Mouse (Mus musculus) kidney, adult 11 months (tissue): ENCODE measurements at regions not wholly inside any gene's neighbourhood (a gene's known extent, or its start where the extent isn't known, plus 50 kb on each side); places are given as distances from the start of the nearest gene placed in this dataset.

Experiments
- DNase-seq: peaks from one replicate; pipeline ENCODE4 v3.0.0; 2022

DNA sequence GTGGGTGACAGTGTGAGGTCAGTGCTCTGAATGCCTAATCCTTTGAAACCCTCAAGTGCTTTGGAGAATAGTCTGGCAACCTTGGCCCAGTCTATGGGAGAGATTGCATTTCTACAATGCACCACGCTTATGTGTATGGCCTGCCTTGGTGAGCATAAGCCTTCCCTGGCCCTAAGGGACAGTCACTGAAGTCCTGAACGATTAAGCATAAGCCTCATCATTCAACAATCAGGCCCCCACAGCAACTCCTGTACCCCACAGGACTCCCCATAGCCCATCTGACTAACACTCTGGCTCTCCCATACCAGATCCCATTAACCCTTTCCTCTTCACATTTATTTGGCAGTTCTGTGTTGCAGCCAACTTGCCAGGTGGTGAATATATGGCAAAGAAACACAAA, 203.1 kb upstream of the Ano5 start:
- no peak for DNase-seq

DNA sequence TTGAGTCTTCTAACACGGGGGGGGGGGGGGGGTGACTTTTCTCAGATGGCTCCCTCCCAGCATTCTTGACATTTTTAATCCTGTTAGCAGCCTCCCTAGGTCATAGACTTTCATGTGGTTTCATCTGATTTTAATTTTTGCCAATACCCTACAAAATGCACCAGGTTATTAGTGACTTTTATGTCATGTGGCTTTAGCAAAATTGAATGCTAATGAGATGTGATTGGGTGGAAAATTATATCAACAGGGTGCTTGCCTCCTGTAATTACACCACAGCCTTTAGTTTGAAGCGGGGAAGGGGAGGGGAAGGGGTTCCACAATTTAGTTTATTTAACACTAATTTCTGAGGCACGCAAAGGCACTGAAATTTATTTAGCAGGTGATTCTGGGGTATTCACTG, 200.6 kb upstream of the Ano5 start:
- no peak for DNase-seq

DNA sequence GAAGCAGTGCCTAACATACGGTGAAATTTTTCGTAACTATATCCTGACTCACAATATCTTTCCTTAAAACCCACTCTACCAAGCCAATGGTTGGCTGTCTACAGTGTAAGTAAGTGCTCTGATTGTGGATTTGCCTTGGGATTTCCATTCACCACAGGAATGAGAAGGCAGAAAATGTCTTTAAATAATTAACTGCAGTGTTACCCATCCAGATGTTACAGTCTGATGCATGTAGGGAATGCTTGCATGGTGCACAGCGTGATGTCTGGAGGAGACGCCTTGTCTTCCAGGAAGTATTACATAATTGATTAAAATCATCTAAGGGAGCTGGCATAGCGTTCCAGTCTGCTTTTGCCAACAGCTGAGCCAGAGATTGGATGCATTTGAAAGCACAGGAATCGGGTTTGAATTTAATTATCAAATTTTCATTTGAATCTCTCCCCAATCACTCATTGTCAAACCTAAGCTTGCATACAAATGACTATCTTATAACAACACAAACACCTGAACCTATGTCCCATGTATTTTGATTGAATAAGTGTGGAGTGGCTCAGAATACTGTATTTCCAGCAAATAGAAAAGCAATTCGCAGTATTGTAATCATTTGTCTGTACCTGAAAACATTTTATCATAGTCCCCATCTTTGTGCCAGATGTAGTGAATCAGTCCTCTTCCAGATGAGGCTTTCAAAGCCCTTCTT, 170.8 kb upstream of the Ano5 start:
- DNase-seq, result peak; percentile 49

DNA sequence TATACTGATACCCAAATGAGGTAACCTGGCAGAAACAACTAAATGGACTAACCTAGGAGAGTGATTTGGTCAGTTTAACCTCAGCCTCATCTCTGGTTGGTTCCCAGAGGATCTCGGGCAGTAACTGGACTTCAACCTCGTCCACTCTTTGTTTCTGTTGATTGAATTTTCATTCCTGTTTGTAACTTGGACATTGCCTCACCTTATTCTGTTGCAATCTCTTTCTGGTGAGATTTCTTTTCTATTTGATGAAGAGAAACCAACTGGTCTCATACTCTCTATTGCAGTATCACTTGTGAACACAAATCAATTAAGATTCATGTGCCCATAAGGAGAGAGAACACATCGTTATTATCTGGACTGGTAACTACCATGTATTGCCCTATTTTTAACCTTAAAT, 163.3 kb upstream of the Ano5 start:
- no peak for DNase-seq

DNA sequence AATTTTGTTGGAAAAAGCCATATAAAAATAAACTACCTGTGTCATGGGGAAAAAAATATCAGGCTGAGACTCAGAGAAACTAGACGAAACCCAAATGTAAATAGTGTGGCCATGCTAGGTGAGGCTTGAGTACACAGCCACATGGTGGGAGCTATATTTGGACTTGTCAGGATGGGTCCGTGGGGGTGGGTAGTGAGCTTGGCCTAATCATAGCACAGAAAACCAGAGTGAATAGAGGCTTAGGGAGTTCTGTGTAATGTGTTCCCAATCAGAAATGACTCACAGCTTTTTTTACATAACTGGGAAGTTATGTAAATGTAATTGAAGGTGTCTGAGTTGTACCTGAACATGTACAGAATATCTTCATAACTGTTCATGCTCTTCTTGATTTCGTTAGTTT, 150.7 kb upstream of the Ano5 start:
- DNase-seq, result no peak

DNA sequence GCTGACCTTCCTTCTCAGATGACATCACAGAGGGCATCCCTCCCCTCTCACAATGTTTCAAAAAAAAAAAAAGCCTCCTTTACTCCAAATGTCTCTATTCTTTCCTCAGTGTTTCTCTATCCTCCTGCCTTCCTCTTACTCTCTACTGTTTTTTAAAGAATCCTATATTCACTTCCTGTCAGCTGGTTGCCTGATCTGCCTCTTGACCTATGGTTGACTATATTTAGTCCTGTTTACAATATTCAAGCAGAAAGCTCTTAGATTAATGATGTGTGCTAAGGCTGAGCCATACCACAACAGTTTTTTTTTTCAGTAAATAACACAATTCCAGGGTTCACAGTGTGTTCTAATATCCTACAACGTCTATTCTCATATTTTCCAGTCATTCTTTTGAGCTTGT, 133.2 kb upstream of the Ano5 start:
- no peak for DNase-seq
